Mouse (Mus musculus) left cerebral cortex, adult 8-10 months (tissue): ENCODE results near the gene Ankrd2. TPM values are rescaled to one million over a fixed set of nuclear protein-coding genes. Genes with fewer than 3 reads are reported as not detected.

Experiments used
- DNase-seq, 2 experiments: peaks; one replicate each; pipeline ENCODE4 v3.0.0; 2022; ENCODE audit warnings: low spot score in 2 of 2
- total RNA-seq, 4 experiments: library from RNA; stranded (reverse); gene quantifications; 2 replicates each; pipeline ENCODE4 v1.2.4; 2022

The Ankrd2 gene
- total RNA-seq, 4 experiments from 2014 or later = 0.62 to 0.81 TPM; not detected in 2

- DNase-seq = no peak
Observed at GRCm38 (mm10) chr19:42014231-42014825, 21.5 kb upstream of the Ankrd2 start.

- no peak for DNase-seq
Observed at GRCm38 (mm10) chr19:42015001-42015400, 20.8 kb upstream of the Ankrd2 start.

GRCm38 (mm10) chr19:42016251-42016650 is 19.5 kb upstream of the Ankrd2 start:
- DNase-seq = no peak

- DNase-seq = peak; percentile 18 to 72
Observed at GRCm38 (mm10) chr19:42016840-42017239, 19.0 kb upstream of the Ankrd2 start.

- peak; percentile 18 to 69 for DNase-seq
Observed at GRCm38 (mm10) chr19:42017399-42018247, 18.2 kb upstream of the Ankrd2 start.

- no peak for DNase-seq
Observed at GRCm38 (mm10) chr19:42019011-42019522, 16.7 kb upstream of the Ankrd2 start.

DNA sequence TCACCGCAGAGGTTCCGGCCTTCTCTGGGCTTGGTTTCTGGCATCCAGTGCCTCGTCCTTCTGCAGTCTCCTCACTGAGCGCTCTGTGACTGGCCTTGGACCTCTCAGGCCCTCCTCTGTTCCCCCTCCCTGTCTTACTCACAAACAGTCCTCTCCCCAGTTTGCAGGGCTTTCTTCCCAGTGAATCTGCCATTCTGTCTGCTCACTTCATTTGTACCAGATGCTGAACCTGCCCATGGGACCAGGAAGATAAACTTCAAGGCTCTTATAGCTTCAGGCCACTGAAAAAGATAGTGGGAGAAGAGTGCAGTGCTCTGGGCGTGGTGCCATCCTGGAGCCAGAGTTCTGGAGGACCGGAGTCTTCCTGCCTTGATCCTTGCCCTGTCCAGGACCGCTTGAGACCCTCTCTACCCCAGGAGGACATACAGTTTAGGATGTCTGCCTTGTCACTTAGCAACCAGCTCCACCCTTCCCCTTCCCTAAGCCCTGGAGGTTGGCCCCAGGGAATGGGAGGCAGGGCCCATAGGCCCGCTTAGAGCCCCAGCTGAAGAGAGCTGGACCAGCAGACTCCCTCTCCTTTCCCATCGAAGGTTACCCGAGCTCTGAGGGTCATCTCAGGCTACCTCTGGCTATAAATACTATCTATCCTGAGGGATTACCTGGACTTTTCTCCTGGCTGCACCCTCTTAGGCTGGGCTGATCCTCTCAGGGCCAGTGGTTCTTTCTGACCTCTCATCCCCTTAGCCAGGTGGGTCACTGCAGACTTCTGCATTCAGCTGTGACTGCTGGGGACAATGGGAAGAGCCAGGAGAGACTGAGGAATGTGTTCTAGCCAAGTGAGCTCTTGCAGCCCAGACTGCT is 13.9 kb upstream of the Ankrd2 start:
- DNase-seq = no peak

DNA sequence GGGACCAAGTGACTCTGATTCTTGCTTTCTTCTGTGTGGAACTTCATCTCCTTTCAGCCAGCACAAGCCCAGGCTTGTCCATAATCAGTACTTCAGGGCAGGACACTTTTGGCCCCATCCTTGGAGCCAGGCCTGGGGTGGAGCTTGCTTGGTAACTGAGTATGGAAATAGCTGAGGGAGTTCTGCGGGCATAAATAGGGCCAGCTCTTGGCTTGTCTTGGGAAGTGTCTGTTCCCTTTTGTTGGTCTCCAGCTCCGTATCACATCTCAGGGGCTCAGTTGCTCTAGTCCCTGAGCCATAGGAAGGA is 13.3 kb upstream of the Ankrd2 start:
- DNase-seq = no peak

DNA sequence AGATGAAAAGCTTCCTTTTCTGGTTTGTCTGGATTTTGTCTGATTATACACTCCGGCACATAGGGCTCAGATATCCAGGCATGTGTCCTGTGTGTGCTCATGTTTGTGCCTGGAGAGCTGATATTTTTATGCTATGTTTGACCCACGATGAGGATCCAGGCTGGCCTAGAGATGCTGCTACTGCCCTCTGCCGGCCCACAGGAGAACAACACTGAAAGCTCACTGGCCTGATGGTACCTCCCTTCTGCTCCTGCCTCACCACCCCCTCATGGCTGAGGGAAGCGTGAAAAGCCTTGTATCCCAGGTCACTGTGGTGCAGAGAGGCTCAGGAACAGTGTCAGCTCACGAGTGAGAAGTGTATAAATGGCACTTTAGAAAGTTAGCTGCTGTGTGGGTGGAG is 9.6 kb upstream of the Ankrd2 start:
- peak; percentile 61 to 76 for DNase-seq

GRCm38 (mm10) chr19:42031112-42031511 is 4.7 kb upstream of the Ankrd2 start:
- DNase-seq = no peak

DNA sequence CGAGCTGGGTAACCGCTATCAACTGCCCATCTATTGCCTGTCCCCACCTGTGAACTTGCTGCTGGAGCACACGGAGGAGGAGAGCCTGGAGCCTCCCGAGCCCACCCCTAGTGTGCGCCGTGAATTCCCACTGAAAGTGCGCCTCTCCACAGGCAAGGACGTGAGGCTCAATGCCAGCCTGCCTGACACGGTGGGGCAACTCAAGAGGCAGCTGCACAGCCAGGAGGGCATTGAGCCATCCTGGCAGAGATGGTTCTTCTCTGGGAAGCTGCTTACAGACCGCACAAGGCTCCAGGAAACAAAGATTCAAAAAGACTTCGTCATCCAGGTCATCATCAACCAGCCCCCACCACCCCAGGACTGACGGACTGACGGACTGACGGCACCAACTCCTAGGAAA is 2.2 kb upstream of the Ankrd2 start:
- no peak for DNase-seq

GRCm38 (mm10) chr19:42034146-42034775 is 1.5 kb upstream of the Ankrd2 start:
- DNase-seq = no peak

DNA sequence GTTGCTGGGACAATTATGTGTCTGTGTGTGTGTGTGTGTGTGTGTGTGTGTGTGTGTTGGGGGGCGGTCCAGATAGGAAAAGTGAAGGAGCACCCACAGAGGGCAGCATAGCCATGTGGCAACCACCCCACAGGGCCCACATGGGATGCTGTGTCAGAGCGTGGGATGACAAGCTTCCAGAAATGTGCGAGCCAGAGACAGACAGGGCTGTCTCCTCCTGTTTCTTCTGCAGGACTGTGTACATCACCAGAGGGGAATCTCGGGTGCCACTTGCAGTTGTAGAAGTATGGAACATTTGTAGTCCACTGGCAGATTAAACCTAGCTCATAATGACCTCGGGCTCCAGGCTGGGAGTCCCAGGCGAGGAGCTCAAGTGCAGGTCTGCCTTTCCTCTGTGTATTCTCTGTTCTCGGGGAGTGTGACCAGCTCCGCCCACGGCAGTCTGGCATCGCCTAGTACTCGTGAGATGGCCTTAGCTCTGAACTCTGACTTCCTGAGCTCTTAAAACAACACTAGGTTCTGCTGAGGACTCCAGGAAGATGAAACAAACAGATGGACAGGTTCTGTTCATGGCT is 832 bp upstream of the Ankrd2 start:
- DNase-seq = no peak

DNA sequence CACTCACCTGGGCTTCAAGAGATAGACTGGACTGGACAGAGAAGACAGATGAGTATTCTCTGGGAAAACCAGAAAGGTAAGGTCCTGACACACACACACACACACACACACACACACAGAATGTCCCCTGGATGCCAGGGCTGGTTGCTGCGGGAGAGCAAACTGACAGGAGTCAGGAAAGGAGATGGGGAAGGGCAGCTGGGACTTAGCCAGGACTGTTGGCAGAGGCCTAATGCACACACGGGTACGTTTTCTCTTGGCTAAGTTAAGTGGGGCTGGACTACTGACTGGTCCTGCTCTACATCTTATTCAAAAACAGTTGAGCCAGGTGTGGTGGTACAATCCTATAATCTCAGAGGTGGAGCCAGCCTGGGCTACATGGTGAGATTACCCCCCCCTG is 557 bp downstream of the Ankrd2 start:
- no peak for DNase-seq

GRCm38 (mm10) chr19:42037167-42037702 is 1.4 kb downstream of the Ankrd2 start:
- DNase-seq = no peak

DNA sequence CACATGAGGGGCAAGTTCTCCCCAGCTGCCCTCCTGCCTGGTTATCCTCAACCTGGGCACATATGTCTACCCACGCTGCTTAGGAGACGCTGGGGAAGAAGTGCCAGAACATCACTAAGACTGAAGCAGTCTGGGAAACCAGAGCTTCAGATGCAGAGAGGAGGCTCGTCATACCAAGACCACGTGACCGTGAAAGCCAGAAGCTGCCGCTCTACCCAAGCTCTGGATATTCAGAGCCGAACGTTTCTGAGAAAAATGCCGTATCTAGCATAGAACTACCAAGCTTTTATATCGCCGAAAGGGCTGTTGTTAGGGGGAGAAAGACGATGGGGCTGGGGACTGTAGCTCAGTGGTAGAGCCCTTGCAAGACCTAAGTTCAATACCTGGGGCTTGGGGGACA is 2.5 kb downstream of the Ankrd2 start:
- no peak for DNase-seq

DNA sequence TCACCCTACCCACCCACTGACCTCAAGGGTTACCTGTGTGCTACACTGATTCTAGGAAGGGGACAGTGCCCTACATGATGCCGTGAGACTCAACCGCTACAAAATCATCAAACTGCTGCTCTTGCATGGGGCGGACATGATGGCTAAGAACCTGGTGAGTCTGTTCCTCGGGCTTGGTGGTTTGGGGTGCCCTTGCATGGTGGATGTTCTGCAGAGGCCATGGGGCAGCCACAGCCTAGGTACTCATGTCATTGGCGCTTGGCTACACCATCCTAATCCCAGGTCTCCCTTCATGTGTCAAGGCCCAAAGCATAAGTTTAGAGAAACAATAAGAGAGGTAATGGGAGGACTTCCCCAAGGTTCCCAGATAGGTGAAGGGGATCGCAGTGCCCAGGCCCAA is 8.2 kb downstream of the Ankrd2 start:
- no peak for DNase-seq

- peak in 1 of 2 experiments; percentile 38 for DNase-seq
Observed at GRCm38 (mm10) chr19:42045269-42046102, 9.7 kb downstream of the Ankrd2 start, which contains the start of gene Hoga1. TSS of gene Hoga1 (plus strand) at chr19:42045610.

- no peak for DNase-seq
Observed at GRCm38 (mm10) chr19:42050251-42050650, 14.5 kb downstream of the Ankrd2 start.

GRCm38 (mm10) chr19:42051351-42051750 is 15.6 kb downstream of the Ankrd2 start:
- DNase-seq = no peak
